Mouse (Mus musculus) thymus, adult 2 months (tissue): ENCODE measurements around the gene Setd5. TPM values are rescaled to one million over a fixed set of nuclear protein-coding genes. Genes with fewer than 3 reads are reported as not detected.

Experiments used
- DNase-seq: peaks from one replicate; pipeline ENCODE4 v3.0.0; 2021
- H3K27ac ChIP-seq: fragments of 200-500 bp; 2 replicates; pipeline ENCODE4 v1.5.1; 2012; ENCODE audit warnings: low read length, control low read depth; ENCODE audit not compliant: control insufficient read depth, insufficient read depth
- H3K27me3 ChIP-seq: fragments of 200-500 bp; 2 replicates; pipeline ENCODE4 v1.6.1; 2012; ENCODE audit warnings: mild to moderate bottlenecking, low read length, moderate library complexity, mixed read lengths; ENCODE audit not compliant: control insufficient read depth, insufficient read depth
- H3K36me3 ChIP-seq: fragments of 200-500 bp; 2 replicates; pipeline ENCODE4 v1.6.1; 2012; ENCODE audit warnings: mild to moderate bottlenecking, low read length, moderate library complexity; ENCODE audit not compliant: control insufficient read depth, insufficient read depth
- H3K4me1 ChIP-seq: fragments of 200-500 bp; replicated peaks from 2 replicates; pipeline ENCODE4 v1.6.1; 2012; ENCODE audit warnings: low read length; ENCODE audit not compliant: control insufficient read depth, insufficient read depth
- H3K4me3 ChIP-seq: fragments of 200-500 bp; 2 replicates; pipeline ENCODE4 v1.5.1; 2012; ENCODE audit warnings: mild to moderate bottlenecking, low read length, control low read depth, moderate library complexity; ENCODE audit not compliant: control insufficient read depth, insufficient read depth
- CTCF ChIP-seq: fragments of 200-500 bp; IDR thresholded peaks from 2 replicates; pipeline ENCODE4 v1.5.1; 2012; ENCODE audit warnings: mild to moderate bottlenecking, control low read depth, low read length, moderate library complexity, borderline replicate concordance; ENCODE audit not compliant: control insufficient read depth, poor library complexity, insufficient read depth; ENCODE audit errors: extremely low read depth
- POLR2A ChIP-seq: fragments of 200-500 bp; IDR thresholded peaks from 2 replicates; pipeline ENCODE4 v1.6.1; 2012; ENCODE audit warnings: mild to moderate bottlenecking, low read length, control low read depth, moderate library complexity; ENCODE audit not compliant: control insufficient read depth, poor library complexity, insufficient read depth; ENCODE audit errors: extremely low read depth
- WGBS: fragments of 180-500 bp; shearing (Covaris S2); methylation state at CpG from one replicate; pipeline ENCODE4 v1.1.7; 2018; 5-methylcytosine and 5-hydroxymethylcytosine counted together
- polyA plus RNA-seq: library from polyadenylated mRNA; depleted of rRNA; stranded (reverse); fragments of >200 nt; gene quantifications from 2 replicates; pipeline ENCODE4 v1.2.3, GENCODE M21; 2012

The Setd5 gene
- polyA plus RNA-seq, 1 experiment: 51.8 TPM

- Histone ChIP-seq H3K36me3 (no peaks in the 10 kb centered on the region), H3K4me1 (no peaks in the 10 kb centered on the region), H3K4me3 (no peak overlapping the region), H3K27me3 (no peaks in the 10 kb centered on the region), H3K27ac (no peak overlapping the region)
- TF ChIP-seq CTCF (no peak), POLR2A (no peak)
- WGBS: 32% methylated on average over 14 of the region's 14 CpGs
- DNase-seq: no peak
Measured at GRCm38 (mm10) chr6:113178286-113179194, 101.4 kb downstream of the Setd5 start.

- no peaks in the 10 kb centered on the region for H3K36me3 ChIP-seq
- no peaks in the 10 kb centered on the region for H3K4me1 ChIP-seq
- no peak overlapping the region for H3K27ac ChIP-seq
- WGBS: 62% methylated on average over 4 of the region's 4 CpGs
- H3K4me3 ChIP-seq: no peak overlapping the region
- no peaks in the 10 kb centered on the region for H3K27me3 ChIP-seq
- no peak for TF ChIP-seq CTCF
- TF ChIP-seq POLR2A: no peak
- no peak for DNase-seq
Measured at GRCm38 (mm10) chr6:113179195-113179733, 102.1 kb downstream of the Setd5 start.

- H3K36me3 ChIP-seq: no peaks in the 10 kb centered on the region
- no peak overlapping the region for H3K27ac ChIP-seq
- no peak overlapping the region for H3K4me3 ChIP-seq
- no peaks in the 10 kb centered on the region for H3K4me1 ChIP-seq
- no peak for DNase-seq
- 81% methylated on average over 9 of the region's 9 CpGs for WGBS
- TF ChIP-seq POLR2A: no peak
- TF ChIP-seq CTCF: no peak
- H3K27me3 ChIP-seq: no peaks in the 10 kb centered on the region
Measured at GRCm38 (mm10) chr6:113184163-113184562, 107.0 kb downstream of the Setd5 start.

GRCm38 (mm10) chr6:113184866-113185525 lies 107.8 kb downstream of the Setd5 start:
- TF ChIP-seq POLR2A (no peak), CTCF (no peak)

GRCm38 (mm10) chr6:113193765-113194460 lies 116.7 kb downstream of the Setd5 start:
- no peak for TF ChIP-seq POLR2A
- no peak for TF ChIP-seq CTCF
- no peaks in the 10 kb centered on the region for H3K36me3 ChIP-seq
- no peaks in the 10 kb centered on the region for H3K4me1 ChIP-seq
- peaks cover 8% of the 10 kb centered on the region; the same call in 1 of the 2 replicates for H3K27me3 ChIP-seq
- H3K27ac ChIP-seq: no peak overlapping the region
- no peak for DNase-seq
- WGBS: 10% methylated on average over 46 of the region's 46 CpGs
- no peak overlapping the region for H3K4me3 ChIP-seq

More at GRCm38 (mm10) chr6:113184866-113185525, 107.8 kb downstream of the Setd5 start:
- Histone ChIP-seq H3K27me3 (no peaks in the 10 kb centered on the region), H3K4me3 (no peak overlapping the region), H3K4me1 (no peaks in the 10 kb centered on the region), H3K36me3 (no peaks in the 10 kb centered on the region), H3K27ac (no peak overlapping the region)
- DNase-seq: no peak
- WGBS: 87% methylated on average over 21 of the region's 21 CpGs

- Histone ChIP-seq H3K4me3 (no peak overlapping the region), H3K4me1 (no peaks in the 10 kb centered on the region), H3K36me3 (no peaks in the 10 kb centered on the region), H3K27me3 (peaks cover 8% of the 10 kb centered on the region; the same call in 1 of the 2 replicates), H3K27ac (no peak overlapping the region)
- WGBS: 17% methylated on average over 5 of the region's 5 CpGs
- TF ChIP-seq POLR2A (no peak), CTCF (no peak)
- no peak for DNase-seq
Measured at GRCm38 (mm10) chr6:113194517-113194840, 117.3 kb downstream of the Setd5 start.
